Mouse (Mus musculus) liver, embryonic 13.5 days (tissue): ENCODE measurements around the gene Socs4. TPM values are rescaled to one million over a fixed set of nuclear protein-coding genes. Genes with fewer than 3 reads are reported as not detected.

Experiments
- ATAC-seq: fragments of 200-750 bp; cut with Nextera tagmentation; 2 replicates; pipeline ENCODE4 v1.8.0; 2017; ENCODE audit warnings: low read depth, mild to moderate bottlenecking, moderate number of reproducible peaks, moderate library complexity
- DNase-seq: peaks from one replicate; pipeline ENCODE4 v3.0.0; 2022
- H3K27ac ChIP-seq: fragments of 300-500 bp; sonication (generic); 2 replicates; pipeline ENCODE4 v1.5.1; 2015; ENCODE audit warnings: moderate library complexity, mild to moderate bottlenecking, inconsistent platforms
- H3K27me3 ChIP-seq: fragments of 300-500 bp; sonication (generic); 2 replicates; pipeline ENCODE4 v1.6.1; 2015; ENCODE audit warnings: mild to moderate bottlenecking, inconsistent platforms
- H3K36me3 ChIP-seq: fragments of 300-500 bp; sonication (generic); 2 replicates; pipeline ENCODE4 v1.6.1; 2015; ENCODE audit warnings: mild to moderate bottlenecking, inconsistent platforms
- H3K4me1 ChIP-seq: fragments of 300-500 bp; sonication (generic); replicated peaks from 2 replicates; pipeline ENCODE4 v1.6.1; 2015; ENCODE audit warnings: inconsistent platforms
- H3K4me2 ChIP-seq: fragments of 300-500 bp; sonication (generic); 2 replicates; pipeline ENCODE4 v1.6.1; 2015; ENCODE audit warnings: inconsistent platforms, mild to moderate bottlenecking, moderate library complexity
- H3K4me3 ChIP-seq: fragments of 300-500 bp; sonication (generic); replicated peaks from 2 replicates; pipeline ENCODE4 v1.5.1; 2015; ENCODE audit warnings: mild to moderate bottlenecking, inconsistent platforms
- H3K9ac ChIP-seq: fragments of 300-500 bp; sonication (generic); 2 replicates; pipeline ENCODE4 v1.6.1; 2015; ENCODE audit warnings: mild to moderate bottlenecking, inconsistent platforms
- H3K9me3 ChIP-seq: fragments of 300-500 bp; sonication (generic); replicated peaks from 2 replicates; pipeline ENCODE4 v1.6.1; 2016; ENCODE audit warnings: inconsistent platforms
- WGBS: fragments of 180-500 bp; shearing (Covaris S2); methylation state at CpG from one replicate; pipeline ENCODE4 v1.1.7; 2015; ENCODE audit not compliant: insufficient replicate concordance; 5-methylcytosine and 5-hydroxymethylcytosine counted together
- polyA plus RNA-seq: library from polyadenylated mRNA; unstranded; fragments of >200 nt; fragmentation: Nextera tagmentation; extraction: Ambion mirVana; gene quantifications from 2 replicates; pipeline ENCODE4 v1.2.1, GENCODE M21; 2015

Gene Socs4
- polyA plus RNA-seq, 1 experiment from 2014 or later, result 2.7 TPM

DNA sequence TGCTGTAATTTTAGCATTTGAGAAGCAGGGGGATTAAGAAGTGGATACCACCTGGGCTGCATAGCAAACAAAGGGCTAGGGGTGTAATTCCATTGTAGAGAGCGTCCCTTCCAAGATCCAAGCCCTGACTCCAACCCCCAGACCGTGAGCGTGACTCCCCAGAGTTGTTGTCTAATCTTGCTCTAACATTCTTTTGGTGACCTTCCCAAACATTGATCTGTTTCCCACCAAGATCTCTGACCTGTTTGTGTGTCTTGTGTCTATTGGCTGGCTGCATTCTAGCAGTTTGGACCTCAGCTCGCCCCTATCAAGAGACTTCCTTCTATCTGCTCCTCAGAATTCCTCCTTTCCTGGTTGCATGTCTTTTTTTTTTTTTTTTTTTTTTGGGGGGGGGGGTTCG lies 10.3 kb downstream of the Socs4 start:
- H3K4me1 ChIP-seq, result peaks cover 36% of the 10 kb centered on the region
- no peak for ATAC-seq
- H3K27me3 ChIP-seq, result no peaks in the 10 kb centered on the region
- peaks cover 18% of the 10 kb centered on the region for H3K36me3 ChIP-seq
- no peak overlapping the region for H3K4me3 ChIP-seq
- no peak overlapping the region for H3K9ac ChIP-seq
- 67% methylated on average over 5 of the region's 5 CpGs for WGBS
- no peak overlapping the region for H3K4me2 ChIP-seq
- no peak overlapping the region for H3K27ac ChIP-seq
- no peak for DNase-seq
- H3K9me3 ChIP-seq, result no peaks in the 10 kb centered on the region

DNA sequence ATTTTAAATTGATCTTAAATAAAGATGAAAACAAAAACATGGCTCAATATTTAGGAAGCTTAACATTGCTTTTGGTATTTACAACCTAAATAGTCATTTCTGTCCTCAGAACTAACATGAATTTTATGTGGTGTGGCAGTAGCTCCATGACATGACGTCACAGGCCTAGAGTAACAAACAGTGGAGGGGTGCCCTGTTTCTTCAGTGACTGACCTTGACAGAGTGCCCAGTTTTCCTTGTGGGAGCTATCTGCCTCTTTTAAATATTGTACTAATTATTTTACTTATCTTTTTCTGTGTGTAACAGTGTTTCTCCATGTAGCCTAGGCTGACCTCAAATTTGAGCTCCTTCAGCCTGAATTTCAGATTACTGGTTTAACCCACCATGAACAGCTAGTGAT lies 15.0 kb downstream of the Socs4 start:
- no peaks in the 10 kb centered on the region for H3K27me3 ChIP-seq
- peaks cover 24% of the 10 kb centered on the region for H3K4me1 ChIP-seq
- no peak overlapping the region for H3K9ac ChIP-seq
- no peak overlapping the region for H3K4me3 ChIP-seq
- WGBS, result 76% methylated on average over 1 of the region's 1 CpGs
- no peak for ATAC-seq
- no peaks in the 10 kb centered on the region for H3K9me3 ChIP-seq
- no peak overlapping the region for H3K4me2 ChIP-seq
- DNase-seq, result no peak
- no peak overlapping the region for H3K27ac ChIP-seq
- H3K36me3 ChIP-seq, result peaks cover 18% of the 10 kb centered on the region

- H3K4me2 ChIP-seq, result no peak overlapping the region
Observed at GRCm38 (mm10) chr14:47294136-47294535, 17.4 kb downstream of the Socs4 start.

DNA sequence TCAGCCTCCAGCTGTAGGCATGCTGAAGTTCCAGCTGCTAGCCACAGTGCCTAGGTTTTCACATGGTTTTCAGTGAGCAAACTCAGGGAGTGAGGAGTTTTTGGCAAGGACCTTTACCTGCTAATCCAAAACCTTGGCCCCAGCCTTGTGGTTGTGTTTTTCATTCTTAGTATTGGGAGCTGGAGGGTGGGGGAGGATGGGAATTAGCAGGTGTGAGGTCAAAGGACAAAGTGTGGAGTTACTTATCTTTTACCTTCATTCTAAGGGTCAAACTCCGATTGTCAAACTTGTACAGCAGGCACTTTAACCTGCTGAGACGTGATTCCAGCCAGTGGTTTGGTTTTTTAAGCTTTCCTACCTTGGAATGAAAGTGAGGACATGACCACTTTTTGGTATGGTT lies 19.5 kb downstream of the Socs4 start:
- DNase-seq (no peak), ATAC-seq (no peak)
- Histone ChIP-seq H3K36me3 (peaks cover 14% of the 10 kb centered on the region; the same call in 1 of the 2 replicates), H3K27ac (peak overlapping the region; percentile 59), H3K9ac (no peak overlapping the region), H3K4me2 (no peak overlapping the region), H3K4me1 (peaks cover 55% of the 10 kb centered on the region), H3K4me3 (no peak overlapping the region), H3K27me3 (no peaks in the 10 kb centered on the region), H3K9me3 (no peaks in the 10 kb centered on the region)
- WGBS, result 52% methylated on average over 2 of the region's 2 CpGs

More at GRCm38 (mm10) chr14:47294136-47294535, 17.4 kb downstream of the Socs4 start:
- DNase-seq (no peak), ATAC-seq (no peak)
- Histone ChIP-seq H3K4me1 (peaks cover 35% of the 10 kb centered on the region), H3K4me3 (no peak overlapping the region), H3K9me3 (no peaks in the 10 kb centered on the region), H3K27ac (peak overlapping the region; percentile 55), H3K9ac (no peak overlapping the region), H3K36me3 (peaks cover 15% of the 10 kb centered on the region), H3K27me3 (no peaks in the 10 kb centered on the region)
- WGBS, result 68% methylated on average over 4 of the region's 4 CpGs

- peaks cover 58% of the 10 kb centered on the region for H3K4me1 ChIP-seq
Observed at GRCm38 (mm10) chr14:47297785-47298407, 21.2 kb downstream of the Socs4 start, which contains the start of gene Mapk1ip1l. Gene Mapk1ip1l, plus strand, starts transcription at chr14:47298266.

GRCm38 (mm10) chr14:47298408-47298792 lies 21.7 kb downstream of the Socs4 start:
- Histone ChIP-seq H3K4me2 (peak overlapping the region; percentile 85), H3K4me3 (peak overlapping the region; percentile 85), H3K36me3 (peaks cover 26% of the 10 kb centered on the region), H3K27me3 (no peaks in the 10 kb centered on the region), H3K27ac (peak overlapping the region; percentile 90), H3K4me1 (peaks cover 62% of the 10 kb centered on the region), H3K9ac (peak overlapping the region; percentile 97), H3K9me3 (no peaks in the 10 kb centered on the region)
- peak; percentile 50 for ATAC-seq
- DNase-seq, result no peak
- WGBS, result under 1% methylated on average over 38 of the region's 38 CpGs

More at GRCm38 (mm10) chr14:47297785-47298407, 21.2 kb downstream of the Socs4 start, which contains the start of gene Mapk1ip1l:
- Histone ChIP-seq H3K9me3 (no peaks in the 10 kb centered on the region), H3K27ac (peak within 1 kb of the TSS; percentile 90), H3K4me3 (peak within 1 kb of the TSS; percentile 85), H3K4me2 (peak within 1 kb of the TSS; percentile 85), H3K9ac (peak within 1 kb of the TSS; percentile 97), H3K27me3 (no peaks in the 10 kb centered on the region), H3K36me3 (peaks cover 20% of the 10 kb centered on the region)
- ATAC-seq, result peak; percentile 86
- under 1% methylated on average over 34 of the region's 34 CpGs for WGBS
- peak; percentile 83 for DNase-seq

DNA sequence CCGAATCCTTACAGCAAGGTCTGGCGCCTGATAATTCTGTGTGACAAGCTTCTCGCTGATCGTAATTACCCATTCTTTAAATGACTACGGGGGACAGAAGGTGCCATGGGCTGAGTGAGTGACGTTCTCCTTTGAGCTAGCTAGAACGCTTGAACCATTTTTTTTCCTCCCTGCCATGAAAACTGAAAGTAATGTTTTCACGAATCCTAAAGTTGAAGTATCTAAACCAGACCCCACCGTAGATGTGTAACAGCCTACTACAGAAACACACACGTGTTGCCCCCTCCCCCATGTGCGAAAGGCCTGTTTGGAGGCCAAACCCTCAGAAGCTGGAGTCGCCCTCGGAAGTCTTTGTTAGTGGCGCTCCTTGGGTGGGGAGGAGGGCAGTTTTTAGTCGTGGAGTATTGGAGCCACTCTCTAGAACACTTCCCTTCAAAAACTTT lies 22.1 kb downstream of the Socs4 start:
- Histone ChIP-seq H3K9ac (peak overlapping the region; percentile 97), H3K27me3 (no peaks in the 10 kb centered on the region), H3K27ac (peak overlapping the region; percentile 90), H3K4me2 (peak overlapping the region; percentile 85), H3K4me3 (peak overlapping the region; percentile 85), H3K9me3 (no peaks in the 10 kb centered on the region), H3K36me3 (peaks cover 27% of the 10 kb centered on the region), H3K4me1 (peaks cover 63% of the 10 kb centered on the region)
- ATAC-seq (peak; percentile 34; the same call in 1 of the 2 replicates), DNase-seq (no peak)
- WGBS, result under 1% methylated on average over 15 of the region's 15 CpGs

DNA sequence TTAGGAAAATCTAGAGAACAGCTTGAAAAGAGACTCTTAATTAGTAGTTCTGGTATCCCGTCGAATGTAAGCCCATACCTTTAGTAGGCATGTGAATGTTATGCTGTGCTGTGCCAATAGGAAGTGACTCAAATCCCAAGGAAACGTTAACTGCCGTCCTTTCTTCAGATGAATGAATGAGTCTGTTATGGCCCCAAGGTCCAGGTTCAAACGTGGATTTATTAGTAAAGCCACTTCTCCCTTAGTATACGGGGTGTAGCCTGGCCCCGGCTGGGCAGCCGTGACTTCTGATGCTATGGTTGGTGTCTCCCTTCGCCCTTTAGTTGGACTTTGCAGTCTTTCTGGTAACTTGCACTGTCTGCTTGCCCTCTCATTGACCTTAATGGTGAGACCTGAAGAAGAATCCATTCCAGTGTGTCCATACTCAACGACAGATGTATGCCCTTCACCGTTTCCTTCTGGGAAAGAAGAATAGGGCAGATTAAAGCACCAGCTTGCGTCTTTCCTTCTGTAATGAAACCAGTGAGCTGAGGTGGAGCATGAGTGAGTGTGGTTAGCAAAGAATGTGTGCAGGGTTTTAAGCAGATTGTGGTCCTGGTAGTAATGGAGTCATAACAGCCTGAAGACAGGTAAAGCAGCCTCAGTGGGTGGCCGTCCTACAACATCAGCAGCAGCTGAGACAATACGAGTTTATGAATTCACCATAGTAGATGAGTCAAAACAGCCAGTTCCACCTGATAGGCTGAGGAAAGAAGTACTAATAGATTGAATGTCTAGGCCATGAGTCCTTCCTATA lies 26.4 kb downstream of the Socs4 start:
- no peak overlapping the region for H3K27ac ChIP-seq
- 76% methylated on average over 14 of the region's 14 CpGs for WGBS

GRCm38 (mm10) chr14:47304814-47305405 lies 28.2 kb downstream of the Socs4 start:
- DNase-seq, result no peak
- no peak for ATAC-seq
- peaks cover 51% of the 10 kb centered on the region for H3K4me1 ChIP-seq
- WGBS, result 80% methylated on average over 6 of the region's 6 CpGs
- peaks cover 44% of the 10 kb centered on the region for H3K36me3 ChIP-seq
- H3K9me3 ChIP-seq, result no peaks in the 10 kb centered on the region
- H3K9ac ChIP-seq, result no peak overlapping the region
- H3K27me3 ChIP-seq, result no peaks in the 10 kb centered on the region
- no peak overlapping the region for H3K4me2 ChIP-seq
- H3K4me3 ChIP-seq, result no peak overlapping the region
- no peak overlapping the region for H3K27ac ChIP-seq

More for the DNA sequence above, 26.4 kb downstream of the Socs4 start:
- peak overlapping the region; percentile 3; the same call in 1 of the 2 replicates for H3K9ac ChIP-seq
- H3K4me3 ChIP-seq, result no peak overlapping the region
- ATAC-seq (no peak), DNase-seq (no peak)
- peaks cover 62% of the 10 kb centered on the region for H3K4me1 ChIP-seq
- H3K9me3 ChIP-seq, result no peaks in the 10 kb centered on the region
- H3K27me3 ChIP-seq, result no peaks in the 10 kb centered on the region
- peaks cover 34% of the 10 kb centered on the region for H3K36me3 ChIP-seq
- no peak overlapping the region for H3K4me2 ChIP-seq

DNA sequence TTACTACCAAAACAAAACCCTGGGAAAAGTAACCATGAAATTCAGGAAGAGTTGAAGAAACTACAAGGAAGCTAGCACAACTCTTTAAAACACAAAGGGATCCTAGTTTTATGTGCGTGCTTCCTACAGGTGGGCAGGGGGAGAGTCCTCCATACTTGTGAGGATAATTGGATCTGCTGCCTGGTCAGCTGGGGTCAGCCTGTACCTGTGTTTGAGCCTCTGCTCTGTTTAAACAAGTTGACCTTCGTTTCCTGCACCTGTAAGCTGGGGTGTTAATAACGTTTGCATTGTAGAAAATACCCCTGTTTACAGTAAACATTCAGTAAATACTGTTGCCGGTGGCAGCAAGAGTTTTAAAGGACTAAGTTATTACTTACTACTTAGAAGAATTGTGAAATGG lies 29.2 kb downstream of the Socs4 start:
- Histone ChIP-seq H3K4me1 (peaks cover 42% of the 10 kb centered on the region), H3K36me3 (peaks cover 45% of the 10 kb centered on the region), H3K4me3 (no peak overlapping the region), H3K27me3 (no peaks in the 10 kb centered on the region), H3K4me2 (no peak overlapping the region), H3K9ac (no peak overlapping the region), H3K9me3 (no peaks in the 10 kb centered on the region), H3K27ac (no peak overlapping the region; the same call in 1 of the 2 replicates)
- ATAC-seq, result no peak
- no peak for DNase-seq
- 77% methylated on average over 4 of the region's 4 CpGs for WGBS

DNA sequence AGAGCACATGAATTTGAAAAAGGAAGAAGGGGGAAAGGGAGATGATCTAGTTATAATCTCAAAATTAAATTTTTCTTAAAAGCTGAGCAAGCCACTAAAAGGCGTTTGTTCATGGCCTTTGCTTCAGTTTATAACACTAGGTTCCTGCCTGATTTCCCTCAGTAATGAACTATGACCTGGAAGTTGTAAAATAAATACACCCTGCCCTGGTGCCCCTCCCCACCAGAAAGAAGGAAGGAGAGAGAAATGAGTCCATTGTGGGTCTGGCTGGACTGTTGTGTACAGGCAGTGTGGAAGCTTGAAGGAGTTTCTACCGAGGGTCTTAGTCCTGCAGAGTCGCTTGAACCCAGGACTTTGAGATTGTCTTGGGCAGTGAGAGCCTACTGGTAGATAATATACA lies 30.9 kb downstream of the Socs4 start:
- no peak for DNase-seq
- no peak overlapping the region for H3K27ac ChIP-seq
- no peak overlapping the region for H3K4me3 ChIP-seq
- 82% methylated on average over 3 of the region's 3 CpGs for whole genome bisulfite sequencing
- H3K9ac ChIP-seq, result no peak overlapping the region
- H3K4me2 ChIP-seq, result no peak overlapping the region
- H3K9me3 ChIP-seq, result no peaks in the 10 kb centered on the region
- ATAC-seq, result no peak
- H3K36me3 ChIP-seq, result peaks cover 53% of the 10 kb centered on the region
- peaks cover 38% of the 10 kb centered on the region for H3K4me1 ChIP-seq
- H3K27me3 ChIP-seq, result no peaks in the 10 kb centered on the region
